Mouse (Mus musculus) activated CD4-positive, CD25-positive, alpha-beta regulatory T cell, adult 4 months (primary cell): ENCODE measurements around the gene Gjd3. TPM values are rescaled to one million over a fixed set of nuclear protein-coding genes. Genes with fewer than 3 reads are reported as not detected.
"Not testable (repeated sequence)": the region's sequence is repeated elsewhere in the genome, so short reads cannot be mapped to it uniquely, and the experiment has no call there.

ENCODE experiments used
- ATAC-seq: one replicate; pipeline ENCODE4 v1.8.0; 2017
- polyA plus RNA-seq, 2 experiments: library from polyadenylated mRNA; unstranded; fragments of 100-300 nt; shearing (Covaris generic); gene quantifications; one replicate each; pipeline ENCODE4 v1.2.1; 2017

Gene Gjd3
- polyA plus RNA-seq = under 1 TPM in 1 of 2 experiments, not detected in 1; 0.41 TPM

DNA sequence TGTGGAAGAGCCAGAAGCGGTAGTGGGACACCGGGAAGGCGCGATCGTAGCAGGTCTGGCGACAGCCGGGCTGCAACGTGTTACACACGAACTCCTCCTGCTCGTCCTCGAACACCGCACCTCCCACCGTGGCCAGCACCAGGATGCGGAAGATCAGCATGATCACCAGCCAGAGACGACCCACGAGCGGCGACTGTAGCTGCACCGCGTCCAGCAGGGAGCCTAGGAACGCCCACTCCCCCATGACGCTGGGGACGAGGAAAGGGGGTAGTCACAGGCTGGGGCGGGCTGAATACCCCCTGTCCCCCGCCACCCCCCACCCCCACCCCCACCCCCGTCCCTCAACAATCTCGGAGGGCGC, at the start of gene Gjd3:
Gene Gjd3 (minus strand): TSS at position 244 of the 361 bp plus-strand sequence.
- ATAC-seq = no peak

DNA sequence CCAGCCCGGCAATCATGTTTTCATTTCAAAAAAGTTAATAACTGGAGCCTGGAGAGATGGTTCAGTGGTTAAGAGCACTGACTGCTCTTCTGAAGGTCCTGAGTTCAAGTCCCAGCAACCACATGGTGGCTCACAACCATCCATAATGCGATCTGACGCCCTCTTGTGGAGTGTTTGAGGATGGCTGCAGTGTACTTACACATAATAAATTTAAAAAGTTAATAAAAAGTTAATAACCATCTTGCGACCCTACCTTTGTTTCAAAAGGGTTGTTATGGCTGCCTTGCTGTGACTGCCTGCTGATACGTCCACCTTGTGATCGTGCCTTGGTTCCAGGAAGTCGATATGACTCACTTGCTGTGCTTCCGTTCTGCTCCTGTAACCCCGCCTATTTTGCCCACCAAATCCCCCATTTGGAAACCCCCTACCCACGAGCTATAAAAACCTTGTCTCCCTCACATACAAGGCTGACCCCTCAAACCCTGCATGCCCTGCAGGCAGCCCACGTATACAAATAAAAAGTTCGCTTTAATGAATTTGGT, 44.2 kb upstream of the Gjd3 start:
- no peak for ATAC-seq

DNA sequence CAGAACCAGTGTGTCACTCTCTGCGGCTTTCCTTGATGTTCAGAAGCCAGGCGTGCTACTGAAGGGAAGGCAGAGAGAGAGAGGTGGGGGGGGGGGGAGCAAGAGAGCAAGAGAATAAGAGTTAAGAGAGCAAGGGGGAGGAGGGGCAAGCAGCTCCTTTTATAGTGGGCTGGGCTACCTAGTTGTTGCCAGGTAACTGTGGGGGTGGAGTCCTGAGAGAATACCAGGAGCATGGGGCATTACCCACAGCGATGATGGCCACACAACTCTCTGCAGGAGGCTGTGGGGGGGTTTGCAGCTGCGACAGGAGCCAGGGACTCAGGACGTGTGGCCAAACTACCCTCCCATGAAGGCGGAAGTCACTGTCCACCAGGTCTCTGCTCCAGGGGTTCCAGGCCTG, 43.1 kb upstream of the Gjd3 start:
- ATAC-seq = no peak

DNA sequence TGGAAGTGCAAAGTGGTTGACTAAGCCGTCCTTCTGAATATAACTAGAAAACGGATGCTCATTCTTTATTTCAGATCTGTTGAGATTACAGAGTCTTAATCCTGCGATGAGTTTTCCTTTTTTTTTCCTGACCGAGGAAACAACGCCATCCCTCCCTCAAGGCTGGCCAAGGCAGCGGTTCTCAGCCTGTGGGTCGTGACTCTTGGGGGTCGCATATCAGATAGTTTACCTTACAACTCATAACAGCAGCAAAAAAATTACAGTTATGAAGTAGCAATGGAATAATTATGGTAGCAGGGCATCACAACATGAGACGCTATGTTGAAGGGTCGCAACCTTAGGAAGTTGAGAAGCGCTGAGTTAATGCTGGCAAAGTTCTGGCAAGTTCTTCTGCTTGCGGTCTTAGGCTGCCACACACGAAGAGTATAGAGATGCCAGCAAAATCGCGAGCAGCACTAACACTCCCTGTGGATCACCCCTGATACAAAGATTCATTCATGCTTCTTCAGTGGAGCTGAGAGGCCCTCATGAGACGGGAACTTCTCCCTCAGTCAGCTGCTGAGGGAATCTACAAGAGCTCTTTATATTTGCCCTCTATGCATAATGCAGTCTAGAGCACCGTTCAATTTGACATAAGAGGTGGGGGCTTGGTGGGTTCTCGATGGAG, 41.8 kb upstream of the Gjd3 start:
- ATAC-seq = no peak

DNA sequence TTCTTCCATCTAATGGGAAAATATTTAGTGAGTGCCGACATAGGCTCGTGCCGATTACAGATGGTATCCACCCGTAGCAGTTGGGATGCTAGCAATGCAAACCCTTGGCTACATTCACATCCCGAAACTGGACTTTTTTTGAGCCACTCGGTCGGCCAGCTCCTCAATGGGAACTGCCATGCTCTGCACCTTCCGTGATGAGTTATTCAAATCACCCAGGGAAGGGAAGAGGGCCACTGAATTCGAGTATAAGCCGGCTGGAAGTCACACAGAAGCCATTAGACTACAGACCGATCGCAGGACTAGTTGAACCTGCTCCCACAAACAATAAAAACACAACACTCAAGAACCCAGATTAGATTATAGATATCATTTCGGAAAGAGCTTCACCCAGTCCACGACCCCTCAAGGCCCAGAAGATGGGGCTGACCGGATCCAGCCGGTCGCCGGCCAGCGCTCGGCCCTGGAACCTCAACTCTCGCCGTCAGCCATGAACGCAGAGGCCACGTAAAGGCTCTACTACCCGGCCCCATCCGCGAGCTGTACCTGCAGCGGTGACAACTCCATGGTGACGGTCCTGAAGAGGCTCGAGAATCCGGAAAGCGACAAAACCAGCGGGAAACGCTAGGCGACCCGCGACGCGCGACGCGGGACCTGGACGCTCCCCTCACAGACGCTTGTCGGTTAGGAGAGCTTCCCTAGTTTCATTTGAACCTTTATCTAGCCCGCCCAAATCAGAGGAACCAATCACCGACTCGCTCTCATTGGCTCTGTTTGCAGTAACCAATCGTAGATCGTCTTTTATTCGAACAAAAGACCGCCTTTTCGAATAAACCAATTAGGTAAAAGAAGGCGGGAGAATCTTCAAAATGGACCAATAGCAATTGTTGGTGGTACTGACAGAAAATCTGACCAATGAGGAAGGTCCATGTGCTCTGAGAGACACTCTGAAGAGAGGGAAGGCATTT, 41.0 kb upstream of the Gjd3 start, which contains the start of gene Top2a:
Gene Top2a (minus strand): TSS at position 690 of the 968 bp plus-strand sequence.
- ATAC-seq = peak; percentile 95

DNA sequence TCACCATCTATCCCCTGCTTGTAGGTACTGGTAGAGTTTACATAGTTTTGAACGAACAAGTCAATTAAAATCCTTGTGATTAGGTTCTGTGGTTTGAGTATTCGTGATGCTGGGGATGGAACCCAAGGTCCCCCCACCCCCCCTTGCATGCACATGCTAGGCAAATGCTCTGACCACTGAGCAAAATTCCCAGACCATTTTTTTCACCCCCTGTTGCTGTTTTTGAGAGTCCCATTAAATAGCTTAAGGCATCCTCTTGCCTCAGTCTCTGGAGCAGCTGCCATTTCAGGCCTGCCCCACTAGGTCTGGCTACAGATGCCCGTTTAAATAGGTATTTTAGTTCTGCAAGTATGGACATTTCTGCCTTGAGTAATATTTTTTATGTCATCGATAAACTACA, 40.3 kb upstream of the Gjd3 start:
- ATAC-seq = no peak

DNA sequence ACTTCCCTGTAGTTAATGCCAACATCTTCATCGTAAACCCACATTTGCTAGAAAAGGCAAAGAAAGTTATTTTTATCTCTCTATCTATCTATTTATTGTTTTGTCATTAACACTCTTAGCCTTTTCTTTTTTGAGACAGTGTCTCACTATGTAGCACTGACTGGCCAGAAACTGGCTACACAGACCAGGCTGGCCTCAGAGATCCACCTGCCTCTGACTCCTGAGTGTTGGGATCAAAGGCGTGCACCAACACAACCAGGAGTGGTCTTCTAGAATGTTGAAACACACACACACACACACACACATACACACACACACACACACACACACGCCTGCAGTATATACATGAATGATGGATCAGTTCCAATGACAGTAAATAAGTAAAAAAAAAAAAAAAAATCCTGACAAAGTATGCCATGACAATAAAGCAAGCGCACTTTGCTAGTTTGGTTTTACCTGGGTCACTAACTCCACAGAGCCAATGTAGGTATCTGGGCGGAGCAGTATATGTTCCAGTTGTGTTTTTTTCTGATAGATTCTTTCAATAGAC, 39.6 kb upstream of the Gjd3 start:
- ATAC-seq = no peak

DNA sequence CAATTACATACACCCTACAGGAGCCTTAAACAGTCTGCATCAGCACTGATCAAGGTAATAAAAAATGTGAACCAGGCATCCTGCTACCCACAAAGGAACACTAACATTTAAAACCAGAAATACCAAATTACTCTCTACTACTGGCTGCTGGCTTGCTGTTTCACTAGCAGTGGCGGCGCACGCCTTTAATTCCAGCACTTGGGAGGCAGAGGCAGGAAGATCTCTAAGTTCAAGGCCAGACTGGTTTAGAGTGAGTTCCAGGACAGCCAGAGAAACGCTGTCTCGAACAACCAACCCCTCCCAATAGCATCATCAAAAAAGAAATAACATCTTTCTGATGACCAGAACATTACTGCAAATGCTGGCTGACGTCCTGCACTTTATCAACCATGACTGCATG, 37.0 kb upstream of the Gjd3 start:
- no peak for ATAC-seq

DNA sequence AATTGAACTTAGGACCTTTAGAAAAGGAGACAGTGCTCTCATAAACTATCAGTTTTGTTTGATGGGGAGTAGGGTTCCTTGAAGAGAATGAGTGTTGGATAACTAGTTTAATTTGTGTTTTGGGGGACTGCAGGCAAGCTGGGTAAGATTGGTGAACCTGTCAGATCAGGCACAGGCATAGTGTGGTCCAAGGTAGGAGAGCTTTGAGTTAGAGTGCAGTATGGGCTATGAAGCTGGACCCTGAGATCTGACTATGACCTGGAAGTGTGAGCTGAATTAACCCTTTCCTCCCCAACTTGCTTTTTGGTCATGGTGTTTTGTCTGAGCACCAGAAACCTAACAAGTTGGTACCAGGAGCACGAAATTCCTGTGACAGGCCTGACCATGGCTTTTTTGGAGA, 31.0 kb upstream of the Gjd3 start:
- ATAC-seq = no peak

DNA sequence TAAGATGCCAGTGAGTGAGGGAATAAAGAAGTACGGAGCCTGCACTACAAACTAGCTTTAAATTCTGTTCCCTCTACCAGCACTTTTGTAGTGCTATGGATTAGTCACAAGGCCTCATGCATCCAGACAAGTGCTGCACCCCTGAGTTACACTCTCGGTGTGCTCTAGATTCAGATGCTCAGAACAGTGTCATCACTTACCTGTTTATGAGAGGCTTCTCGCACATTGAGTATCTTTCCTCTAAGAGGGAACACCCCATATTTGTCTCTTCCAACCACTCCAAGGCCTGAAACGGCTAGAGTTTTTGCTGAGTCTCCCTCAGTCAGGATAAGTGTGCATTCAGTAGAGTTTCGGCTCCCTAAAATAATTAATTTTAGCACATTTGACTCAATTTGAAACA, 27.9 kb upstream of the Gjd3 start:
- ATAC-seq = no peak

DNA sequence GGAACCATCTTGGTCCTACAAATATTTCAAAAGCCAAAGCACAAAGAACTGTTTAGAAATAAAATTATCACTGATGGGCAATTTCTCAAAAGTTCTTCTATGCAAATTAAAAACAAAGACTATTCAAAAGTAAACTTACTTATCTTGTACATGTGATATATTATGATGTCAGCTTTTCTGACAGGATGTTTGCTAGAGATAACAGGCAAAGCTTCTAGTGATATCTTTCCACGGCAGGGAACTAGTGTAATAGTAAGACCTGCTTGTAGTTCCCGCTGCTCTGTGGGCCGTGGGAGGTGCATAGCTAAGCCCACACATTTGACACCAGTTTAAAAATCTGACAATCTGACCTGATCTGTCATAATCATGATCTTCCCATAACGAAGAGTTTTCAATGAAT, 27.3 kb upstream of the Gjd3 start:
- ATAC-seq = peak; percentile 77

DNA sequence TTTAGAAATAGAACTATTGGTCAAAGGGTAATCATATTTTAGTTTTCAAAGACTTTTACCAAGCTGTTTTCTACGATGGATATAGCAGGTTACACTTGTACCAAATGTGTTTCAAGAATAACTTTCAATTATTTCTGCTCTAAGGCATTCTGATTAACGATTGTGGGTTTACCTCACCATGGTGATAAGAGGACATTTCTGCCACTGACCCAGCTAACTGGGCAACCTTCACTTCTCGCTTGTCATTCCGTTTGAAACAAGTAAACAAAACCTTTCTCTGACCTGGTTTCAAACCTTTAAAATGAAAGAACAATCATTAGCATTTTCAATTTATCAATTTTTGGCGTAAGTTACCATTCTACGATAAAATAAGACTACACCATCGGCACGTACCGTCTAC, 24.0 kb upstream of the Gjd3 start:
- ATAC-seq = no peak

DNA sequence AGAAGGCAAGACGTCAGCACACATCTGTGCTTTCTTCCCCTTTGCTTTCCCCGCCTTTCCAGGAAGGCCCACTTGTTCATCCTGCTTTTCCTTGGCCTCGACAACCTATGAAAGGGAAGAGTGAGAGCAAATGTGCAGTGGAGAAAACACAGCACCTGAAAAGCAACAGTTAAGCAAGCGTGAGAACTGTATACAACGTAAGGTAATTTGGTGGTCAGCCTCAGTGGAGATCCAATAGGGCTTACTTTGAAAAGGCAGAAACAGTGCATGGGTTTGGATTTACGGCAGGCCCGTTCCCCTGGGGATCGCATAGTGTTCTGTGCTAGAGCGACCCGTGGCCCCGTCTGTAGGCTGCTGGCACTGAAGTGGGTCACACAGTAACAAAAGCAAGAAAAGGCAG, 16.4 kb upstream of the Gjd3 start:
- ATAC-seq = no peak

DNA sequence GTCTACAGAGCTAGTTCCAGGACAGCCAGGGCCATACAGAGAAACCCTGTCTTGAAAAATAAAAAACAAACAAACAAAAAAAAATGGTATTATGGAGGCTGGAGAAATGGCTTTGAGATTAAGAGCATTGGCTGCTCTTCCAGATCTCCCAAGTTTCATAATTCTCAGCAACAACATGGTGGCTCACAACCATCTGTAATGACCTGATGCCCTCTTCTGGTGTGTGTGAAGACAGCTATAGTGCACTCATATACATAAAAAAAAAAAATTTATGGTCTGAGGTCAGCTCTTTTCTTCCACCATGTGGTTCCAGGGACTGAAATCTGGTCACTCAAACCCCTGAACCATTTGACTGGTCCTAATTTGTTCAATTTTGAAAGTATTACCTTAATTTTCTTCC, 16.0 kb upstream of the Gjd3 start:
- no peak for ATAC-seq

DNA sequence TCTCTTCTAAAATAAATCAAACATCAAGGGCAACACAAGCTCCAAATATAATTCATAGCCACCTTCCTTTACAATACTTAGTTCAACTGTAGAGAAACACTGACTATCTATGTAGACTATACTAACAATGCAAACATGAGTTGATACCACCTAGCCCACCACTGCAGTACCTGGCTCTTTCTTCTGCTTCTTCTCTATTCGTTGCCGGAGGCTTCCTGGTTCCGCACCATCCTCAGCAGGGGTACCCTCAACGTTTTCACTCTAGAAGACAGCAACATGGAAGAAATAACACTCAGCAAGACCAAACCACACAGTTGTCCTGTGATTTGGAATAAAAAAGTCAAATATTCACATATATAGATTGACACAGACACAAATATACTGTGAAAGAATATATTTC, 14.8 kb upstream of the Gjd3 start:
- ATAC-seq = no peak

DNA sequence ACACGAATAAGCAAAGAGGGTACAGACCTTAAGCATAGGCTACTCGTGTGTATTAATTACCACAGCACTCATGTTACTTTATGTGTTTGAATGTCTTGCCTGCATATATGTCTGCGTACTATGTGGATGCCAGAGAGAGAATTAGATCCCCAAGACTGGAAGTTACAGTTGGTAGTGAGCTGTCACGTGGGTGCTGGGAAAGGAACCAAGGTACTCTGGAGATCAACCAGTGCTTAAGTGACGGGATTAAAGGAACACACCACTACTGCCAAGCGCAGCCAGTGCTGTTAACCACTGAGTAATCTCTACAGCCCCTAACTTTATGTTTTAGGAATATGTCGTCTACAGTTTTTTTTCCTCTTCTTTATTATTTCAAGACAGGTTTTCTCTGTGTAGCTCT, 13.2 kb upstream of the Gjd3 start:
- no peak for ATAC-seq

DNA sequence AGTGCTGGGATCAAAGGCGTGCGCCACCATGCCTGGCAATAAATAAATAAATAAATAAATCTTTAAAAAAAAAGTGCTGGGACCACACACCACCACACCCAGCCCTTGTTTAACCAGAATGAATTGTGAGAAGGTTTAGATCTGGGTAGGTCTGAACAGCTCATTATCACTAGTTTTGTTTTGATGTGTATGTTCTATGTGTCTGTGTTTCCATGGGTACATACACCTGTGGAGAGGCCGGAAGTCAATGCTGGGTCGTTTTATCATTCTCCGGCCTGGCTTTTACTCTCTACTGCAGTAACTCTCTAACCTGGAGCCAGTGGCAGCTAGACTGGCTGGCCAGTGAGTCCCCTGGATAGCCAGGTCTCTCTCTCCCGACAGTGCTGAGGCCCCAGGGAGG, 8.1 kb upstream of the Gjd3 start:
- ATAC-seq = peak; percentile 63

DNA sequence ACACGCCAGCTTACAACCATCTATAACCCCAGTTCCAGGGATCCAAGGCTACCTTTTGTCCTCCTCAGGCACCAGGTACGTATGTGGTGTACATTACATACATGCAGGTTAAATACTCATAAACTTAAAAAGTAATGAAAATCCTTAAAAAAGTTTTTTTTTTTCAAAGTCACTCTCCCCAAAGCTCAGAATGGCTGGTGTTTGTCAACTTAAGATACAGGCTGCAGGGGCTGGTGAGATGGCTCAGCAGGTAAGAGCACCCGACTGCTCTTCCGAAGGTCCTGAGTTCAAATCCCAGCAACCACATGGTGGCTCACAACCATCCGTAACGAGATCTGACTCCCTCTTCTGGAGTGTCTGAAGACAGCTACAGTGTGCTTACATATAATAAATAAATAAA, 5.4 kb upstream of the Gjd3 start:
- ATAC-seq = not testable (repeated sequence)

DNA sequence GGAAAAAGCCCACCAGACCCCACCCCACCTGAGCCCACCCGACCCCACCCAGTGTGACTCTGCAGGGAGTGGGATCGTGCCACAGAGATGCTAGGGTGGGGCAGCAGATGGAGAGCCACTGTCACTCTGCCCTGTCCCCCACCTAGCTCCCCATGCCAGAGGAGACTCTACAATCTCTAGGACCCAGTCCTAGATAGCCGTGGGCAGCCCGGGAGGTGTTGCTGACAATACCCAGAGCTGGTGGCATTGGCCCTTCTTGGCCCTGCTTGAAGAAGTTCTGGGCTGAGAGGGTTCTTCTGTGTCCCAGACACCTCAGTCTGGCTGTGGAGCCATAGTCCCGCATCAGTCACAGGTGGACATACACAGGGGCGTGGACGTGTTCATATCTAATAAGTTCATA, 2.7 kb upstream of the Gjd3 start:
- ATAC-seq = no peak

DNA sequence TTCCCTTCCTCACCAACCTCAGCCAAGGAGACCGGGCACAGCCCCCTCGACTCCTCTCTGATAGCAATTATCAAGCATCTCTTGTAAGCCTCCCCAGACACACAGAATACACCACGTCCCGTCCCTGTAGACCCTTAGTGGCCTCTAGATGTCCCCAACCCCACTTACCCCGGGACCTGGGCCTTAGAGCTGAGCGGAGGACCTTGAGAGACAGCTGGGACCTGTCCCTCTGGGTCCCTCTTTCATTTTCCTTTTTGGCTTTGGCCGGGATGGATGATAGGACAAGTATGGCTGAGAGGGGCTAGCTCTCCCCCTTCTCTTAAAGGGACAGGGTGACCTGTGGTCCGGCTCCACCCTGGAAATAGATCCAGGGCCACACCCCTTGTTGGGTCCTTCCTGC, 735 bp upstream of the Gjd3 start:
- ATAC-seq = no peak

DNA sequence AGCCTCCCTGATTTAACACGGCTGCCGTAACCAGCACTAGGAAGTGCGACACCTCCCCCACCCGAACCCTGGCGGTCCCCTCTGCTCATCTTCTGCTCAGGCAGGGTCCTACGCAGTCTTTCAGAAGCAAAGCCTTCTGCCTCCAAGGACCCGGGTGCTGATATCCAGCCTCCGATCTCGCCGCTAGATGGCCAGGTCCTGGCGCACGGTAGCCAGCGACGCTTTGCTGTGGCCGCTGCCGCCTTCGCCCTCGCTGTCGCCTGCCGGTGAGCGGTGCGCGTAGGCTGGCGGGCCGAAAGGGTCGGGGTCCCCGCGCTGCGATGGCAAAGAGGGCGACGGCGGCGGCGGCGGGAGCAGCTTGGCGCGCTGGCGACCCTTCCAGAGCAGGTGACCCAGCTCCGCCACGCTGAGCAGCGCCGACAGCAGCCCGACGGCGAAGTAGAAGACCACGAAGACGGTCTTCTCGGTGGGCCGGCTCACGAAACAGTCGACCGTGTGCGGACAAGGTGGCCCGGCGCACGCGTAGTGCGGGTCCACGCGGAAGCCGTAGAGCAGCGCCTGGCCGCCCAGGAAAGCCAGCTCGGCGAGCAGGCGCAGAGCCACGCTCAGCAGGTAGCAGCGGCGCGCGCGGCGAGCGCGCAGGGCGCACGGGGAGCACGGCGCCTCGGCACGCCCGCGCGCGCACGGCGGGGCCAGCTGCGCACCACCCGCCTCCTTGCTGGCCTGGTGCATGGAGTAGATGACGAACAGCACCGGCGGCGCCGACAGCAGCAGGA, 631 bp downstream of the Gjd3 start:
- ATAC-seq = peak; percentile 56

DNA sequence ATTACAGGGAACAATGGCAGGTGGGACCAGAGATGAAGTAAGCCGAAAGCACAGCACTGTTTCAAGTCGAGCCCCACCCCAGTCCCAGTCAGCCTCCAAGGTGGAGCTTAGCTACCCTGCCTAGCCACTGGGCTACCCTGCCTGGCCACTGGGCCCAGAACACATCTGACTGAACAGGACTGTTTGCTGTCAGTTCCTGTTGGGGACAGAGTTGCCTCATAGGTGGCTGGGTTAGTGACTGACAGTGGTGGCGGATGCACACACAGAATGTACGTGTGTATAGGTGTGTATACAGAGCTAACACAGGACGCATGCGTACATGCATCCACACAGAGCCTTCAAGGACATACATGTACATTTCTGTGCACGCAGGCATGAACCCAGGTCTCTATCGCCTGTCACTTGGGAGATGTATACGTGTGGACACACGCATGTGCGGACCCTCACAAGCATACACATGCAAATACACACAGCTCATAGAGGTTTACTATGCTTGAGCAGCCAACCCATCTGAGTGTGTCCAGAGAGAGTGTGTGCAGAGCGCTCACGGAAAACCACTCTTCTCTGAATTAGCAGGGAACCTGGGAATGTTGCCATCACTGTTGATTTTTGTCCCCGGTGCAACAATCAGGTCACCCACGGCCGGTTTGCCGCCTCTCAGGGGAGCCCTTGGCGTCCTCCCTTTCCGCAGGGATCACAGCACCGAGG, 1.4 kb downstream of the Gjd3 start:
- ATAC-seq = no peak
